Mouse (Mus musculus) bone marrow macrophage, adult 2 months (primary cell): ENCODE data around the gene Comp.

Experiments
- CTCF ChIP-seq: IDR thresholded peaks from 2 replicates; pipeline ENCODE4 v1.5.1; 2012; ENCODE audit warnings: low read depth, mild to moderate bottlenecking, low read length, moderate library complexity
- POLR2A ChIP-seq: IDR thresholded peaks from 2 replicates; pipeline ENCODE4 v1.6.1; 2012; ENCODE audit warnings: mild to moderate bottlenecking, low read depth, low read length, borderline replicate concordance

DNA sequence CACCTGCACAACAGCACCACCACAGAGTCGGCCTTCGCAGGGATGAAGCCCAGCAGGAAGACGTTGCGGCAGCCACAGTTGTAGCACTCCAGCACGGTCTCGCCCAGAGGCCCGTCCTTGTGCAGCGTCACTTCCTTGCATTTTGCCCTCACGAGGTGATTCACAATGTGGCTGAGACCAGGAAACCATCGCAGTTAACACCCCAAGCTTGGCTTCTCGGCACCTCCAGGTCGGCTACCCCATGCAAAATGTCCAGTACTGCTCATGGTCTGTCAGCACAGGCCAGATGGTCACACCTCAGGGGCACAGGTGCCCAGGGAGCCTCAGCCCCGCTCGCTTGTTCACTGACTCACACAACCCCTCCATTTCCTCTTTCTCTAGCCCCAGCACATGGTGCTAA is 31.4 kb upstream of the Comp start:
- TF ChIP-seq POLR2A (no peak), CTCF (no peak)
